Mouse (Mus musculus) liver, postnatal 0 days (tissue): ENCODE measurements around the gene Kif28.

Experiments used
- CTCF ChIP-seq: sonication (generic); IDR thresholded peaks from 2 replicates; pipeline ENCODE4 v1.5.1; 2016; ENCODE audit warnings: antibody characterized with exemption, low read depth
- EP300 ChIP-seq: IDR thresholded peaks from 2 replicates; pipeline ENCODE4 v1.6.1; 2016; ENCODE audit warnings: antibody characterized with exemption, low read depth, mild to moderate bottlenecking

- TF ChIP-seq CTCF (no peak), EP300 (no peak)
Measured at GRCm38 (mm10) chr1:179756477-179756876, 11.4 kb upstream of the Kif28 start.
